Mouse (Mus musculus) gastrocnemius, postnatal 4 days (tissue): Measurements from ENCODE around the gene Zcwpw1. TPM values are rescaled to one million over a fixed set of nuclear protein-coding genes. Genes with fewer than 3 reads are reported as not detected.
A peak's percentile ranks its signal among the peaks of the same experiment; 100 is the strongest.
"Not testable (repeated sequence)": the region's sequence is repeated elsewhere in the genome, so short reads cannot be mapped to it uniquely, and the experiment has no call there.

Experiments
- DNase-seq, 2 experiments: peaks; one replicate each; pipeline ENCODE4 v3.0.0; 2021 to 2022; ENCODE audit warnings: low spot score in 2 of 2, mixed read lengths in 2 of 2
- long read RNA-seq, 2 experiments: library from polyadenylated mRNA; stranded (forward); transcript quantifications; one replicate each; pipeline ENCODE4 v2.0.0; 2021
- total RNA-seq, 2 experiments: library from RNA; stranded (reverse); gene quantifications; 2 replicates each; pipeline ENCODE4 v1.2.3; 2021

The Zcwpw1 gene
- 1 to 10 TPM; 4.3 to 5.6 TPM for total RNA-seq
- long read RNA-seq, experiment 1, partial matches to known transcripts, result 0 of 4 reads
- long read RNA-seq, experiment 1, other reads (novel, unspliced or antisense), result 1 of 4 reads
- long read RNA-seq, experiment 2, transcript Zcwpw1-201 (17 exons, 2,222 nt), result major isoform, 5 of 9 reads
- long read RNA-seq, experiment 2, partial matches to known transcripts, result 0 of 9 reads
- long read RNA-seq, experiment 2, other reads (novel, unspliced or antisense), result 4 of 9 reads

DNA sequence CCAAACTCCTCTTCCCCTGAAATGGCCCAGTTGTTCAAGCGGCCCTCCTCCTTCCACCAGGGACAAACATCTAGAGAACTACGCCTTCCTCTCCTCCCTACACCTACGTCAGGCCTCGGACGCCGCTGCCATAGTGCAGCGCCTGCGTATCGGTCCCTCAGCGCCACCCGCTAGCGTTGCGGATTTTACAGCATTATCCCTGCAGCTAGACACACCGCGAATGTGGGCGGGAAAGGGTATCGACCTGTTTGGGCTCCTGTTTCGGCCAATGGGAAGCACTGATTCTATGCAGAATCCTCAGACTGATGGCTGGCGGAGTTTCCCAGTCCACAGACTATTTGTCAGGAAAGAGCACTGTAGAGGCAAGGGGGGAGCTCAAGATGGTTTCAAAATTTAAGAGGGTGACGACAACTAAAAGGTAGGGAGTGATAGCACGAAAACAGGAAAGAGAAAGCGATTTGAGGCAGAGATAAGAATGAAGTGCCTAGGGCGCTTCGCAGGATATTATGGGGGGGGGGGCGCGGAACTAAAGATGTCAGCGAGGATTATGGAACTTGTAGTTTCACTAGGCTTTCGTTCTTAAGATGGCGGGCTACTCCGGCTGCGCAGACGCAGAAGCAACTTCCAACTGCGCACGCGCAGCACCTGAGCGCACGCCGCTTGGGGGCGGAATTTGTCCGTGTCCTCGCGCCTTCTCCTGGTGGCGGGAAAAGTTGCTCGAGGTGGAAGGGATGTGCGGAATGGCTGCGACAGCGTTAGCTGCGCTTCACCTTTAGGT, at the start of gene Zcwpw1, which contains the start of gene Mepce:
TSS of gene Zcwpw1 (plus strand) at position 648 of the 778 bp plus-strand sequence.
TSS of gene Mepce (minus strand) at position 505 of the 778 bp plus-strand sequence.
- peak; percentile 94 for DNase-seq

- DNase-seq, result no peak
Observed at GRCm38 (mm10) chr5:137738516-137738915, 49.1 kb upstream of the Zcwpw1 start.

DNA sequence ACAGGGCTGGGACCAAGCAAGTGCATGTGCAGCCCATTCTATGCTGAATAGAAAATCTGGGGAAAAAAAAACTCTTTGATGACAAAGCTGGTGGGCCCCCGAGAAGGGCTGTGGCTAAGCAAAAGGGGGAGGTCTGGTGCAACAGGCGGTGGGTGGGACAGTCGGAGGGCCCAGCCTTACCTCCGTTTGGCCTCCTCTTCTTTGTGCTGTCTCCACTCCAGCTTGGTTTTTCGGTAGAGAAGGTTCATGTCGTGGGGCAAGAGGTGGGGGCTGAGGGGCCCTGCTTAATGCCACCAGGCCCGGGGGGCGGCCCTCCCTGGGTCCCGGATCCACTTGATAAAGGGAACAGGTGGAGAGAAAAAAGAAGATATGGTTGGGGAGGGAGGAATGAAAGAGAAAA, 48.1 kb upstream of the Zcwpw1 start:
- DNase-seq, result no peak

DNA sequence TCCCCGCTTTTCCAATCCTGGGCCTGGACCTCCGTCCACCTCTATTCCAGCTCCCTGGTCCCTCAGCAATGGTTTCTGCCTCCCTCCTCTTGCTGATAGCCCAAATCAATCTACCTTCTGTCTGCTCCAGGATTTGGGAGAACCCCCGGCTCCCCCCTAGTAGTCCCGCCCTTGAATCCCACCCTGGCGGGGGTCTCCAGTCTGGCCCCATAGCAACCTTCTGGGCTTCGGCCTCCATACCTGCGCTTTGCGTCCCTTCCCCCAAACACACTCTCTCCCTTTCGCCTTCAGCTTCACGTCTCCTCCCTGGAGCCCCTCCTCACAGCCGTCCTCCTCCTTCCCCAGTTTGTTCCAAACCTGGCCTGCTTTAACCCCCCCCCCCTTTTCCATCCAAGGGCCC, 47.1 kb upstream of the Zcwpw1 start:
- DNase-seq, result no peak

DNA sequence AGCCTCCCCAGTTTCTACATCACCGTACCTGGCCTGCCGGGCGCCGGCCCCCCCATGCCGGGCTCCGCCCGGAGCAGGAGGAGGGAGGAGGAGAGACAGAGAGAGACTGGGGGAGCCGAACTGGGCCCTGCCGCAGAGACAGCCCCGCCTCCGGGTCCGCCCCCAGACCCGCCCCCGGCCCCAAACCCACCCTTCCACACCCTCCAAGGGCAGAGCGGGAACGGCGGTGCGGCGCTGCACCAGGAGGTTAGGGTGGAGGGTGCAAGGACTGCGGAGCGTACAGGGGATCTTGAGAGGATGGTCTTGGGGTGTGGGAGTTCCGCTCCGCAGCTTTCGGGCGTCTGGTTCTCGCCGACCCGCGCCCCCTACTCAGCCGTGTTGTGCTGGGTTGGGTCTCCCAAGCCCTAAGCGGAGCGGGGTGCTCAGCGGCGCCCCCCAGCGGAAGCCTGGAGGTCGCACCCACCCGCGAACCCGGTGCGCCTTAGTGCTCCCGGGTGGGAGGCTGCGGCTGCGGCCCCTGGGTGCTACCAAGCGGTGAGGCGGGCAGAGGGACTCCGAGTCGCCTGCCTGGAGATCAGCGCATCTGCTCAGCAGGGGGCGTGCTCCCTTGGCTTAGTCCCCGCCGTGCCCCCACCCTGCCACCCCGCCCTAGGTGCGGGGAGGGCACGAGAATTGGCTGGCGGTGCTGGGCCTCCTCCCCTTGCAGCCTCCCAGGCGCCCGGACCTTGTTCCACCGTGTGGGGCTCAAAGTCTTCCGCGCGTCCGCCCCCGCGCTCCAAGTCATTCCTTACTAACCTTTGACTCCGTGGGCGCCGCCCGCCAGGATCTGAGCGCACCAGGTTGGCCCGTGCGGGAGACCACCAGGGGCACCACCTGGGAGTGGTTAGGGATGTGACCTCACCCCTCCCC, 46.3 kb upstream of the Zcwpw1 start, which contains the start of gene Nyap1:
TSS of gene Nyap1 (minus strand) at position 585 of the 909 bp plus-strand sequence.
- DNase-seq, result peak; percentile 60 to 71

GRCm38 (mm10) chr5:137742048-137742447, 45.5 kb upstream of the Zcwpw1 start:
- no peak for DNase-seq

DNA sequence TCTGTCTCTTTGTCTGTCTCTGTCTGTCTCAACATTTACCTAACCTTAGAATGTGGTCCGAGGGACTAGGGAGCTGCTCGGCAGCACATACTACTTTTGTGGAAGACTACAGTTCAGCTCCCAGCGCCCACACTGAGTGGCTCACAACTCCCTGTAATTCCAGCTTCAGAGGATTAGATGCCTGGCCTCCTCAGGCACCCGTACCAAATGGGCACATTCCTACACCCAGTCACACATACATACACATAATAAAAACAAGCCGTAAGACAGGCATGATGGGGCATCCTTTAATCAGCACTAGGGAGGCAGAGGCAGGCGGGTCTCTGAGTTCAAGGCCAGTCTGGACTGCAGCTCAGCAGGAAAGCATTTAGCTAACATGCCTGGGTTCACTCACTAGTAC, 44.8 kb upstream of the Zcwpw1 start:
- no peak for DNase-seq

DNA sequence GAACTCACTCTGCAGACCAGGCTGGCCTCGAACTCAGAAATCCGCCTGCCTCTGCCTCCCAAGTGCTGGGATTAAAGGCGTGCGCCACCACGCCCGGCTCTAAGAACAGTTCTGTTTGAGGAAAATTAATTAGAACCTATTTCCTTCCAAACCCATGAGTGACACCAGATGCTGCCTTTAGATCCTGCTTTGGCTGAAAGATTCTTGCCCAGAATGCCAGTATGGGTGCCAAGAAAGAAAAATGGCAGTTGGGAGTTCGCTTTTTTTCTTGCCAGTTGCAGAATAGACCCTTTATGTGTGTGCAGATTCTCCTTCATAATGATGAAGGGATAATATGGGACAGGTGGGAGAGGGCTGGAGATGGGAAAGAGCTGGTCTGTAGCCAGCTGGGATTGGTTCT, 43.4 kb upstream of the Zcwpw1 start:
- DNase-seq, result no peak

DNA sequence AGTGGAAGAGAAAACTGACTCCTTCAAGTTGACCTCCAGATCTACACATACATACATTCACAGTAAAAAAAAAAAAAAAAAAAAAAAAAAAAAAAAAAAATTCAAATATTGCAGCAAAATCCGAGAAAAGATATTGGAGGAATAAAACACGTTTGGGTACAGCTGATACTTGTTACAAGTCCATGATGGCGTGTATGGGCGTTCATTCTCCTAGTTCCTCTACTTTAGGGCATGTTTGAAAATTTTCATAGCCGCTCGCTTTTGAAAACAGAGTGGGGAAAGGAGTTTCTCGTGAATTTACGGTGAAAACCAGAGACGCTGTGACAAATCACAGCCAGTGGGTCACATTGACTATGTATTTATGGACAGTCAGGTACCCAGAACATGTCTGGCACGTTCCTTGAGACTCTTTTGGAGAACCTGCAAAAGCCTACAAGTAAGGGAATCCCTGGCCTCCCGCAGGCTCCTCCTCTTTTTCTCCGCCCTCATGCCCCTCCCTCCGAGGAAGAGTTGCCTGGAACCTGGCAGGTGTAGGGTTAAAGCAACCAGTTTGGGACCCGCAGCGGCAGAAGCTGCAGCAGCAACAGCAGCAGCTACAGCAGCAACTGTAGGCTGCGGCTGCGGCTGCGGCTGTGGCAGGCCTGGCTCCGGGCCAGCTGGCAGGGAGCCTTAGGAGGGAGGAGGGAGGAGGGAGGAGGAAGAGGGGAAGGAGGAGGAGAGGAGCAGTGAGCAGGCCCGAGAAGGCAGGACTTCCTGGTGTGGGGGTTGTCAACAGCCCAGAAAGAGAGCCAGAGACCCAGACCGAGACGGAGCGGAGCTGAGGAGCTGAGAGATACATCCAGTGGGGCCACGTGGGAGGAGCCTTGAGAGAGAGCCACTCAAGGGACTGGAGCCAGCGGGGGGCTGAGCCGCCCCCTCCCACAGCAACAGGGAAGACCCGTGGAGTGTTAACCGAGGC, 42.1 kb upstream of the Zcwpw1 start, which contains the start of gene Tsc22d4:
TSS of gene Tsc22d4 (plus strand) at position 517 of the 958 bp plus-strand sequence.
- peak; percentile 92 for DNase-seq

DNA sequence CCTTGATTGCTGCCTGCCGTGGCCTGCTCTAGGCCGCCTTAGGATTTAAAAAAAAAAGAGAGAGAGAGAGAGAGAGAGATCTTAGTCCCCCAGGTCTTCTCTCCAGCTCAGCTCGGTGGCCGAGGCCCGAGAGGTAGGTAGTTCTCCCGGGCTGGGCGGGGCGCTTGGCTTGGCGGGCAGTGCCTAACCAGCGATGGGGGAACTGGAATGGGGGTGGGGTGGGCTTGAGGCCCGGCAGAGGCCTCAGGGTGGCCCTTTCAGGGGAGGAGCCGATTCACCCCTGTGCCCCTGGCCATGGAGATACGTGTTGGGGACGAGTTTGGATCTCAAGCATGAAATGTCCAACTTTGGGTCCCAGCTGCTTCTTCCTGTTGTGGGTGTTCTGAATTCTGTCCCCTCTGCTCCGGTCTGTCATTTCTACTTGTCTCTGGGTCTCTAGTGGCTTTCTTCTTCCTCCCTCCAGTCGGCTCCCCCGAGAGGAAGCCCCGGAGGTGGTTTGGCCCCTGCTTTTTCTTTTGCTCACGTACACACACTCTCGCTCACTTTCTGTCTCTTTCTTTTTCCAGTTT, 41.2 kb upstream of the Zcwpw1 start:
- DNase-seq, result peak; percentile 62 to 79

- DNase-seq, result no peak
Observed at GRCm38 (mm10) chr5:137746851-137747325, 40.7 kb upstream of the Zcwpw1 start.

- DNase-seq, result no peak
Observed at GRCm38 (mm10) chr5:137747326-137747961, 40.2 kb upstream of the Zcwpw1 start.

GRCm38 (mm10) chr5:137748130-137748770, 39.3 kb upstream of the Zcwpw1 start:
- no peak for DNase-seq

- DNase-seq, result no peak
Observed at GRCm38 (mm10) chr5:137749196-137749836, 38.3 kb upstream of the Zcwpw1 start.

- not testable (repeated sequence) for DNase-seq
Observed at GRCm38 (mm10) chr5:137750212-137750611, 37.4 kb upstream of the Zcwpw1 start.

- DNase-seq, result no peak
Observed at GRCm38 (mm10) chr5:137751221-137751887, 36.2 kb upstream of the Zcwpw1 start.

DNA sequence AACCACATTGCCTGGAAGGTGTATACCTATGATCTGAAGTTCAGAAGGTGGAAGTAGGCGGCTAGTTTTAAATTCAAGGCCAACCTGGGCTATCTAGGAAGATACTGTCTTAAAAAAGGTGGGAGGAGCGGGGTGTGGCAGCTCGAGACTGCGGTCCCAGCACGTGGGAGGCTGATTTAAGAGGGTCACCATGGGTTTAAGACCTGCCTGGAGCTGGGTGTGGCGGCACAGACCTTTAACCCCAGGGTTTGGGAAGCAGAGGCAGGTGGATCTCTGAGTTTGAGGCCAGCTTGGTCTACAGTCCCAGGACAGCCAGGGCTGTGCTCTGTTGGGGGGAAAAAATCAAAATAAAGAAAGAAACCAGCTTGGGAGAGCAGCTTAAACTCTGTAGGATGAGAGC, 35.6 kb upstream of the Zcwpw1 start:
- no peak for DNase-seq
